19 mouse cellular contexts compared by ENCODE assay signal in the genomic region with DNA sequence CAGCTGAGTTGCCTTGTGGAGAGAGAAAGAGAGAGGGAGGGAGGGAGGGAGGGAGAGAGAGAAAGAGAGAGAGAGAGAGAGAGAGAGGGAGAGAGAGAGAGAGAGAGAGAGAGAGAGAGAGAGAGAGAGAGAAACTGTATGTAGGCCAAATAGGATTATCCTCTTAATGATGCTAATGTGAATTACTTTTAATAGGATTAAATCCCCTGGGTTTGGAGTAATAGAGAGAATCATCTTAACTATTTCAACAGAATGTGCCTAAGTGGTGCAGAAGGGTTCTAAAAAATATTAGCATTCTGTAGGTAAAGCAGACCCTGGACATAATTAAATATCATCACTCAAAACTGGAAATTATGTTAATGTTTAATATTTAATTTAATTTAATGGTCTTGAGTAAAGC. TPM values are rescaled to one million over a fixed set of nuclear protein-coding genes. Genes with fewer than 3 reads are reported as not detected.
A peak's percentile ranks its signal among the peaks of the same experiment; 100 is the strongest.
DNase-seq lines count a peak whose midpoint lies in the region; ATAC-seq and TF ChIP-seq lines count a peak whose summit lies in the region.
"Had no signal": no experiment of that assay in that cellular context is flagged by ENCODE, and none has a peak within 500 bp of the region (broad histone marks: within the 10 kb centered on the region; RNA-seq: fewer than 3 reads in every experiment).

No protein-coding gene starts in this region.

- no peak overlapping the region for H3K4me3 ChIP-seq in hindbrain, postnatal 0 days (ENCODE audit: low read length)
- no peak overlapping the region for H3K4me3 ChIP-seq in hindbrain, embryonic 12.5 days
- H3K4me3 ChIP-seq in left cerebral cortex, adult 2 months, result no peak overlapping the region
- H3K4me3 ChIP-seq: embryonic facial prominence, embryonic 10.5 days; embryonic facial prominence, embryonic 12.5 days; forebrain, embryonic 13.5 days; forebrain, embryonic 15.5 days had no signal

- H3K4me2 ChIP-seq in hindbrain, postnatal 0 days (ENCODE audit: low read depth, low read length), result no peak overlapping the region
- no peak overlapping the region for H3K4me2 ChIP-seq in hindbrain, embryonic 12.5 days (replicated peaks)
- H3K4me2 ChIP-seq: embryonic facial prominence, embryonic 12.5 days; forebrain, embryonic 13.5 days; forebrain, embryonic 15.5 days had no signal

- H3K27me3 ChIP-seq in hindbrain, postnatal 0 days (ENCODE audit: insufficient read depth, low read length), result no peaks in the 10 kb centered on the region
- H3K27me3 ChIP-seq in hindbrain, embryonic 12.5 days, result no peaks in the 10 kb centered on the region
- H3K27me3 ChIP-seq: embryonic facial prominence, embryonic 12.5 days; forebrain, embryonic 13.5 days; forebrain, embryonic 15.5 days had no signal

- no peak for TF ChIP-seq CTCF in hindbrain, postnatal 0 days (IDR thresholded peaks at IDR 0.05; ENCODE audit: low read depth)
- TF ChIP-seq CTCF in left cerebral cortex, adult 2 months (IDR thresholded peaks at IDR 0.05), result no peak

- no peaks in the 10 kb centered on the region for H3K9me3 ChIP-seq in hindbrain, postnatal 0 days (ENCODE audit: low read length)
- no peaks in the 10 kb centered on the region for H3K9me3 ChIP-seq in hindbrain, embryonic 12.5 days (replicated peaks)
- H3K9me3 ChIP-seq: embryonic facial prominence, embryonic 10.5 days; embryonic facial prominence, embryonic 12.5 days; forebrain, embryonic 13.5 days; forebrain, embryonic 15.5 days had no signal

- no peaks in the 10 kb centered on the region for H3K36me3 ChIP-seq in hindbrain, postnatal 0 days (ENCODE audit: insufficient read depth, low read length)
- no peaks in the 10 kb centered on the region for H3K36me3 ChIP-seq in hindbrain, embryonic 12.5 days
- H3K36me3 ChIP-seq: embryonic facial prominence, embryonic 10.5 days; embryonic facial prominence, embryonic 12.5 days; forebrain, embryonic 15.5 days had no signal

- no peak overlapping the region for H3K9ac ChIP-seq in hindbrain, postnatal 0 days (replicated peaks; ENCODE audit: low read length)
- no peak overlapping the region for H3K9ac ChIP-seq in hindbrain, embryonic 12.5 days
- H3K9ac ChIP-seq: embryonic facial prominence, embryonic 12.5 days; forebrain, embryonic 13.5 days; forebrain, embryonic 15.5 days had no signal

- no peak for ATAC-seq in hindbrain, postnatal 0 days
- no peak for ATAC-seq in hindbrain, embryonic 12.5 days (ENCODE audit: low FRiP score)
- ATAC-seq: forebrain, embryonic 13.5 days; forebrain, embryonic 15.5 days had no signal

- no peak overlapping the region for H3K27ac ChIP-seq in hindbrain, postnatal 0 days
- H3K27ac ChIP-seq in hindbrain, embryonic 12.5 days, result no peak overlapping the region
- no peak overlapping the region for H3K27ac ChIP-seq in left cerebral cortex, adult 2 months
- H3K27ac ChIP-seq: embryonic facial prominence, embryonic 10.5 days; embryonic facial prominence, embryonic 12.5 days; forebrain, embryonic 13.5 days; forebrain, embryonic 15.5 days had no signal

- intact Hi-C loops in left cerebral cortex, adult 2 months (cut with DNase I), result no loop called here

- peak; percentile 20 for DNase-seq in hindbrain, postnatal 0 days (ENCODE audit: low spot score)
- DNase-seq in retina, embryonic 14.5 days (ENCODE audit: low spot score), result peak; percentile 11
- DNase-seq in retina, postnatal 7 days (ENCODE audit: low read depth, low spot score), result peak; percentile 23
- DNase-seq in left cerebral cortex, adult 2 months (ENCODE audit: extremely low spot score in 1 of 2, low spot score in 2 of 2), result no peak
- DNase-seq in spleen, adult 18-20 months, result no peak
- DNase-seq: adrenal gland, adult 2 months; adrenal gland, postnatal 10 days; adrenal gland, postnatal 25 days; cerebellum, adult 11-12 months; cerebellum, adult 2 months; cerebellum, adult 9-10 months; cerebellum, postnatal 10 days; cerebellum, postnatal 25 days had no signal

- H3K4me1 ChIP-seq in hindbrain, postnatal 0 days (ENCODE audit: insufficient read depth, low read length), result no peaks in the 10 kb centered on the region
- H3K4me1 ChIP-seq in hindbrain, embryonic 12.5 days, result no peaks in the 10 kb centered on the region
- H3K4me1 ChIP-seq: embryonic facial prominence, embryonic 10.5 days; embryonic facial prominence, embryonic 12.5 days; forebrain, embryonic 13.5 days; forebrain, embryonic 15.5 days had no signal

RNA-seq across cellular contexts. Expression of gene Gpr85, which starts 42.4 kb away (rescaled TPM):
- total RNA-seq in hindbrain, postnatal 0 days (2014; rRNA removed), result 77.8 and 84.3 TPM in 2 replicates
- polyA plus RNA-seq in hindbrain, postnatal 0 days (2015; fragmentation: Nextera tagmentation; extraction: Ambion mirVana), result 87.5 and 89.1 TPM in 2 replicates
- 36.2 and 42.5 TPM in 2 replicates for polyA plus RNA-seq in hindbrain, embryonic 12.5 days (2016; fragmentation: Nextera tagmentation; extraction: Ambion mirVana)
- total RNA-seq in left cerebral cortex, adult 2 months (2021), result 10 to 100 TPM; 34.0 to 37.7 TPM
- total RNA-seq: MEL had no signal

Comparison
In these comparisons a context has a peak if more than half of its experiments do, and no peak if none do; other contexts are left out.
1. DNase-seq: peak in hindbrain, postnatal 0 days (single experiment), retina, embryonic 14.5 days (single experiment) and retina, postnatal 7 days (single experiment); none in left cerebral cortex, adult 2 months (0 of 2) and spleen, adult 18-20 months (0 of 2).